Mouse (Mus musculus): ENCODE measurements at regions not wholly inside any gene's neighbourhood (a gene's known extent, or its start where the extent isn't known, plus 50 kb on each side); places are given as distances from the start of the nearest gene placed in this dataset.
A peak's percentile ranks its signal among the peaks of the same experiment; 100 is the strongest.

- H3K27me3 ChIP-seq (ENCODE audit: control insufficient read depth, insufficient read depth, low read length): no peaks in the 10 kb centered on the region
- H3K36me3 ChIP-seq (ENCODE audit: control insufficient read depth, insufficient read depth, low read length): no peaks in the 10 kb centered on the region
- no peak for TF ChIP-seq CTCF (IDR thresholded peaks at IDR 0.05; ENCODE audit: control insufficient read depth, insufficient read depth, insufficient replicate concordance, low read depth, low read length)
- no peak for TF ChIP-seq POLR2A (IDR thresholded peaks at IDR 0.05; ENCODE audit: control insufficient read depth, low read depth, low read length)
Observed at GRCm38 (mm10) chrX:11713423-11713822, 385.8 kb downstream of the H2al1j start.

GRCm38 (mm10) chrX:11716773-11717172 lies 389.2 kb downstream of the H2al1j start:
- TF ChIP-seq CTCF (IDR thresholded peaks at IDR 0.05; ENCODE audit: control insufficient read depth, insufficient read depth, insufficient replicate concordance, low read depth, low read length): no peak
- no peak for TF ChIP-seq POLR2A (IDR thresholded peaks at IDR 0.05; ENCODE audit: control insufficient read depth, low read depth, low read length)
- Histone ChIP-seq H3K4me1 (ENCODE audit: control insufficient read depth, insufficient read depth, low read length) (no peaks in the 10 kb centered on the region), H3K27ac (ENCODE audit: control insufficient read depth, insufficient read depth, low read depth, low read length) (no peak overlapping the region), H3K4me3 (ENCODE audit: control insufficient read depth, low read depth, low read length) (peak overlapping the region; percentile 32), H3K27me3 (ENCODE audit: control insufficient read depth, insufficient read depth, low read length) (no peaks in the 10 kb centered on the region), H3K36me3 (ENCODE audit: control insufficient read depth, insufficient read depth, low read length) (no peaks in the 10 kb centered on the region)

More at GRCm38 (mm10) chrX:11713423-11713822, 385.8 kb downstream of the H2al1j start:
- H3K4me3 ChIP-seq (ENCODE audit: control insufficient read depth, low read depth, low read length): no peak overlapping the region
- H3K27ac ChIP-seq (ENCODE audit: control insufficient read depth, insufficient read depth, low read depth, low read length): no peak overlapping the region
- no peaks in the 10 kb centered on the region for H3K4me1 ChIP-seq (ENCODE audit: control insufficient read depth, insufficient read depth, low read length)

- TF ChIP-seq CTCF (IDR thresholded peaks at IDR 0.05; ENCODE audit: control insufficient read depth, insufficient read depth, insufficient replicate concordance, low read depth, low read length): no peak
- TF ChIP-seq POLR2A (IDR thresholded peaks at IDR 0.05; ENCODE audit: control insufficient read depth, low read depth, low read length): no peak
- Histone ChIP-seq H3K27me3 (ENCODE audit: control insufficient read depth, insufficient read depth, low read length) (no peaks in the 10 kb centered on the region), H3K4me3 (ENCODE audit: control insufficient read depth, low read depth, low read length) (no peak overlapping the region), H3K4me1 (ENCODE audit: control insufficient read depth, insufficient read depth, low read length) (no peaks in the 10 kb centered on the region), H3K27ac (ENCODE audit: control insufficient read depth, insufficient read depth, low read depth, low read length) (no peak overlapping the region), H3K36me3 (ENCODE audit: control insufficient read depth, insufficient read depth, low read length) (no peaks in the 10 kb centered on the region)
Observed at GRCm38 (mm10) chrX:11718778-11719177, 391.2 kb downstream of the H2al1j start.

GRCm38 (mm10) chrX:11720517-11720916 lies 392.9 kb downstream of the H2al1j start:
- Histone ChIP-seq H3K4me3 (ENCODE audit: control insufficient read depth, low read depth, low read length) (no peak overlapping the region), H3K4me1 (ENCODE audit: control insufficient read depth, insufficient read depth, low read length) (no peaks in the 10 kb centered on the region), H3K27me3 (ENCODE audit: control insufficient read depth, insufficient read depth, low read length) (no peaks in the 10 kb centered on the region), H3K27ac (ENCODE audit: control insufficient read depth, insufficient read depth, low read depth, low read length) (no peak overlapping the region), H3K36me3 (ENCODE audit: control insufficient read depth, insufficient read depth, low read length) (no peaks in the 10 kb centered on the region)
- TF ChIP-seq CTCF (IDR thresholded peaks at IDR 0.05; ENCODE audit: control insufficient read depth, insufficient read depth, insufficient replicate concordance, low read depth, low read length): no peak
- TF ChIP-seq POLR2A (IDR thresholded peaks at IDR 0.05; ENCODE audit: control insufficient read depth, low read depth, low read length): no peak

GRCm38 (mm10) chrX:11722730-11723129 lies 395.1 kb downstream of the H2al1j start:
- no peak overlapping the region for H3K27ac ChIP-seq (ENCODE audit: control insufficient read depth, insufficient read depth, low read depth, low read length)
- H3K27me3 ChIP-seq (ENCODE audit: control insufficient read depth, insufficient read depth, low read length): no peaks in the 10 kb centered on the region
- H3K4me3 ChIP-seq (ENCODE audit: control insufficient read depth, low read depth, low read length): no peak overlapping the region
- no peaks in the 10 kb centered on the region for H3K36me3 ChIP-seq (ENCODE audit: control insufficient read depth, insufficient read depth, low read length)
- no peak for TF ChIP-seq POLR2A (IDR thresholded peaks at IDR 0.05; ENCODE audit: control insufficient read depth, low read depth, low read length)
- no peak for TF ChIP-seq CTCF (IDR thresholded peaks at IDR 0.05; ENCODE audit: control insufficient read depth, insufficient read depth, insufficient replicate concordance, low read depth, low read length)
- H3K4me1 ChIP-seq (ENCODE audit: control insufficient read depth, insufficient read depth, low read length): no peaks in the 10 kb centered on the region

- TF ChIP-seq CTCF (IDR thresholded peaks at IDR 0.05; ENCODE audit: control insufficient read depth, insufficient read depth, insufficient replicate concordance, low read depth, low read length) (no peak), POLR2A (IDR thresholded peaks at IDR 0.05; ENCODE audit: control insufficient read depth, low read depth, low read length) (no peak)
- H3K4me1 ChIP-seq (ENCODE audit: control insufficient read depth, insufficient read depth, low read length): no peaks in the 10 kb centered on the region
- no peaks in the 10 kb centered on the region for H3K36me3 ChIP-seq (ENCODE audit: control insufficient read depth, insufficient read depth, low read length)
- H3K4me3 ChIP-seq (ENCODE audit: control insufficient read depth, low read depth, low read length): no peak overlapping the region
- no peak overlapping the region for H3K27ac ChIP-seq (ENCODE audit: control insufficient read depth, insufficient read depth, low read depth, low read length)
- H3K27me3 ChIP-seq (ENCODE audit: control insufficient read depth, insufficient read depth, low read length): no peaks in the 10 kb centered on the region
Observed at GRCm38 (mm10) chrX:11724718-11725117, 397.1 kb downstream of the H2al1j start.

- no peak overlapping the region for H3K4me3 ChIP-seq (ENCODE audit: control insufficient read depth, low read depth, low read length)
- no peaks in the 10 kb centered on the region for H3K27me3 ChIP-seq (ENCODE audit: control insufficient read depth, insufficient read depth, low read length)
- no peak overlapping the region for H3K27ac ChIP-seq (ENCODE audit: control insufficient read depth, insufficient read depth, low read depth, low read length)
- TF ChIP-seq POLR2A (IDR thresholded peaks at IDR 0.05; ENCODE audit: control insufficient read depth, low read depth, low read length): no peak
- TF ChIP-seq CTCF (IDR thresholded peaks at IDR 0.05; ENCODE audit: control insufficient read depth, insufficient read depth, insufficient replicate concordance, low read depth, low read length): no peak
- no peaks in the 10 kb centered on the region for H3K36me3 ChIP-seq (ENCODE audit: control insufficient read depth, insufficient read depth, low read length)
- no peaks in the 10 kb centered on the region for H3K4me1 ChIP-seq (ENCODE audit: control insufficient read depth, insufficient read depth, low read length)
Observed at GRCm38 (mm10) chrX:11726524-11727231, 399.1 kb downstream of the H2al1j start.

Data from testis, adult 2 months (tissue).